Mouse (Mus musculus) embryo, embryonic 10.5 days (tissue): ENCODE data around the gene Prkcsh.

ENCODE experiments used
- DNase-seq: peaks from one replicate; pipeline ENCODE4 v3.0.0-alpha.2; 2015; ENCODE audit warnings: low spot score

Prkcsh gene

GRCm38 (mm10) chr9:22002194-22003162 is at the start of gene Prkcsh, which contains the start of gene Ccdc151:
Gene Prkcsh, plus strand, starts transcription at chr9:22002806.
Gene Ccdc151, minus strand, starts transcription at chr9:22002634.
- peak; percentile 100 for DNase-seq

GRCm38 (mm10) chr9:21953600-21953999 is 49.0 kb upstream of the Prkcsh start:
- DNase-seq: no peak

GRCm38 (mm10) chr9:21954635-21955034 is 48.0 kb upstream of the Prkcsh start:
- DNase-seq: no peak

- DNase-seq: no peak
Measured at GRCm38 (mm10) chr9:21955225-21955569, 47.4 kb upstream of the Prkcsh start.

GRCm38 (mm10) chr9:21955570-21956281 is 46.9 kb upstream of the Prkcsh start, which contains the start of gene Swsap1:
Gene Swsap1, plus strand, starts transcription at chr9:21955755.
- peak; percentile 99 for DNase-seq

- no peak for DNase-seq
Measured at GRCm38 (mm10) chr9:21958372-21958771, 44.2 kb upstream of the Prkcsh start.

GRCm38 (mm10) chr9:21959244-21959643 is 43.4 kb upstream of the Prkcsh start:
- no peak for DNase-seq

GRCm38 (mm10) chr9:21960135-21960534 is 42.5 kb upstream of the Prkcsh start:
- no peak for DNase-seq

- DNase-seq: no peak
Measured at GRCm38 (mm10) chr9:21960558-21961208, 41.9 kb upstream of the Prkcsh start.

GRCm38 (mm10) chr9:21961366-21961980 is 41.1 kb upstream of the Prkcsh start:
- no peak for DNase-seq

- DNase-seq: no peak
Measured at GRCm38 (mm10) chr9:21962010-21962409, 40.6 kb upstream of the Prkcsh start.

GRCm38 (mm10) chr9:21962416-21963059 is 40.1 kb upstream of the Prkcsh start:
- DNase-seq: peak; percentile 85

- DNase-seq: peak; percentile 53
Measured at GRCm38 (mm10) chr9:21963417-21963816, 39.2 kb upstream of the Prkcsh start, which contains the start of gene Epor. Gene Epor, minus strand, starts transcription at chr9:21963506.

GRCm38 (mm10) chr9:21968883-21969282 is 33.7 kb upstream of the Prkcsh start:
- no peak for DNase-seq

GRCm38 (mm10) chr9:21969304-21969703 is 33.3 kb upstream of the Prkcsh start:
- no peak for DNase-seq

GRCm38 (mm10) chr9:21976626-21977175 is 25.9 kb upstream of the Prkcsh start:
- no peak for DNase-seq

- no peak for DNase-seq
Measured at GRCm38 (mm10) chr9:21977331-21977730, 25.3 kb upstream of the Prkcsh start.

- no peak for DNase-seq
Measured at GRCm38 (mm10) chr9:21977972-21978371, 24.6 kb upstream of the Prkcsh start.

- no peak for DNase-seq
Measured at GRCm38 (mm10) chr9:21978398-21979128, 24.0 kb upstream of the Prkcsh start.

GRCm38 (mm10) chr9:21983911-21984310 is 18.7 kb upstream of the Prkcsh start:
- no peak for DNase-seq
